Mouse (Mus musculus) liver, embryonic 11.5 days (tissue): Measurements from ENCODE around the gene Rasgrf2. TPM values are rescaled to one million over a fixed set of nuclear protein-coding genes. Genes with fewer than 3 reads are reported as not detected.
A peak's percentile ranks its signal among the peaks of the same experiment; 100 is the strongest.
"Not testable (repeated sequence)": the region's sequence is repeated elsewhere in the genome, so short reads cannot be mapped to it uniquely, and the experiment has no call there.

Source experiments
- ATAC-seq: fragments of 200-750 bp; cut with Nextera tagmentation; replicated peaks from 2 replicates; pipeline ENCODE4 v1.8.0; 2017; ENCODE audit warnings: moderate number of reproducible peaks, mild to moderate bottlenecking, moderate TSS enrichment, moderate library complexity; ENCODE audit not compliant: low FRiP score
- DNase-seq: peaks from one replicate; pipeline ENCODE4 v3.0.0-alpha.2; 2017; ENCODE audit warnings: low spot score
- H3K27ac ChIP-seq: fragments of 300-500 bp; sonication (generic); 2 replicates; pipeline ENCODE4 v1.5.1; 2014; ENCODE audit warnings: mild to moderate bottlenecking, low read depth, low read length, control low read depth
- H3K27me3 ChIP-seq: fragments of 300-500 bp; sonication (generic); replicated peaks from 2 replicates; pipeline ENCODE4 v1.6.1; 2014; ENCODE audit warnings: low read length, mixed read lengths; ENCODE audit not compliant: control insufficient read depth, insufficient read depth
- H3K36me3 ChIP-seq: fragments of 300-500 bp; sonication (generic); 2 replicates; pipeline ENCODE4 v1.6.1; 2014; ENCODE audit warnings: mild to moderate bottlenecking, low read length, moderate library complexity, mixed read lengths; ENCODE audit not compliant: control insufficient read depth, insufficient read depth
- H3K4me1 ChIP-seq: fragments of 300-500 bp; sonication (generic); replicated peaks from 2 replicates; pipeline ENCODE4 v1.6.1; 2014; ENCODE audit warnings: low read length, mixed read lengths; ENCODE audit not compliant: control insufficient read depth, insufficient read depth
- H3K4me2 ChIP-seq: fragments of 300-500 bp; sonication (generic); 2 replicates; pipeline ENCODE4 v1.6.1; 2014; ENCODE audit warnings: mild to moderate bottlenecking, control low read depth, moderate library complexity
- H3K4me3 ChIP-seq: fragments of 300-500 bp; sonication (generic); 2 replicates; pipeline ENCODE4 v1.5.1; 2014; ENCODE audit warnings: low read depth, low read length, control low read depth
- H3K9ac ChIP-seq: fragments of 300-500 bp; sonication (generic); 2 replicates; pipeline ENCODE4 v1.6.1; 2014; ENCODE audit warnings: low read depth, low read length, control low read depth
- H3K9me3 ChIP-seq: fragments of 300-500 bp; sonication (generic); 2 replicates; pipeline ENCODE4 v1.6.1; 2016; ENCODE audit warnings: low read length, inconsistent platforms, mixed read lengths; ENCODE audit not compliant: control insufficient read depth
- WGBS: fragments of 180-500 bp; shearing (Covaris S2); extraction: QIAGEN DNeasy Blood & Tissue Kit; methylation state at CpG from one replicate; pipeline ENCODE4 v1.1.7; 2014; 5-methylcytosine and 5-hydroxymethylcytosine counted together
- polyA plus RNA-seq: library from polyadenylated mRNA; unstranded; fragments of >200 nt; fragmentation: Nextera tagmentation; extraction: Ambion mirVana; gene quantifications from 2 replicates; pipeline ENCODE4 v1.2.1, GENCODE M21; 2014

Gene Rasgrf2
- 0.23 and 0.48 TPM in 2 replicates for polyA plus RNA-seq

DNA sequence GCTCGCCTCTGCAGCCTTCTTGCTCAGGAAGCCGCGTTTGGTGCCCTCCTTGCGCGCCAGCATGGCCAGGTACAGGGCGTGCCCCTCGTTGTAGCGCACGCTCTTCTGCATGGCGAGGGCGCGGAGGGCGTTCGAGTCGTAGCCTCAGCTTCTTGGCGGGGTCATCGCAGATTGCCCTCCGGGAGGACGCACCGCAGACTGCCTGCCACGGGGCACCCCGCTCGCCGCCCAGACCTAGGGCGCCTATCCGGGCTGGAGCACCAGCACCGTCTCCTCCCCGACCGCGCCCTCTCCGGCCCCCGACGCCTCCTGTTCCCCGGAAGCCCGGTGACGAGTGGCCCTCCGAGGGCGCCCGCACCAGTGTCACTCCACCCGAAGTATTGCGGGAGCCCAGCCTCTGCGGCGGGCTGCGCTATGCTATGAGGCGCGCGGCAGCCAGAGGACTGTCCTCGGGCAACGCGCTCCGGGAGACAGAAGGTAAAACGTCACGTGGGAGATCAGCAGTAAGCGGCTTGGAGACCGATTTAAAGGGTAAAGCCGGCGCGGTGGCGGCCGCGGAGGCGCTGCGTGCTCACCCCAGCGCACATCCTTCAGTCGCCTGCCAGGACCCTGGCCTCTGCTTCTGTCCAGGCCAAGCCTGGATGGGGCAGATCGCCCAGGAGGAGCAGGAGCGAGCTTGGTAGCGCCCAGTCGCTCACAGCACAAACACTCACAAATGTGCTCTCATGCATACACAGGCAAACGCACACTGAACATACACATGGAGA lies at the start of gene Rasgrf2:
Rasgrf2 (minus strand) TSS at position 273 of the 767 bp plus-strand sequence.
- Histone ChIP-seq H3K36me3 (no peaks in the 10 kb centered on the region), H3K27ac (no peak within 1 kb of the TSS), H3K4me3 (peak within 1 kb of the TSS; percentile 51), H3K9me3 (no peaks in the 10 kb centered on the region), H3K4me1 (peaks cover 4% of the 10 kb centered on the region; the same call in 1 of the 2 replicates), H3K9ac (no peak within 1 kb of the TSS), H3K4me2 (peak within 1 kb of the TSS; percentile 77), H3K27me3 (peaks cover 20% of the 10 kb centered on the region)
- DNase-seq (peak; percentile 44), ATAC-seq (peak; percentile 70)
- WGBS: 2% methylated on average over 67 of the region's 70 CpGs

DNA sequence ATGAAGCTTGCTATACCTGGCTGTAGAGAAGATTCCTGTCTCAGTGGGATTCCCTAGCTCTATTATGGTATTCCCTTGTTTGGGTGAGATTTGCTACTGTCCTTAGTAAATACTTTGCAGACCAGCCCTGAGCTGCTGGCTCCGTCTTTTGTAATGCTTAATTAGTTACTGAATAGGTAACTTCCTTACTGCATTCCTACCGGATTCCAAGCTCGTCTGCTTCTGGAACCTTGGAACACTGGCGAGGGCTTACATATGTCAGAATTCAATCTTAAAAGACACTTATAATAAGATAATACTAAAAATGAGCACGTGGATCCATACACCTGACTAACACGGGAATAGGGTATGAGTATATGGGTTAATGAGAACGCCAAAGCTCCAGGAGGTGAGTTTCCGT lies 41.2 kb upstream of the Rasgrf2 start:
- not testable (repeated sequence) for H3K27ac ChIP-seq, H3K9me3 ChIP-seq, H3K27me3 ChIP-seq, ATAC-seq, H3K4me1 ChIP-seq, H3K9ac ChIP-seq, H3K36me3 ChIP-seq, H3K4me3 ChIP-seq, DNase-seq, H3K4me2 ChIP-seq
- WGBS: 82% methylated on average over 8 of the region's 8 CpGs

DNA sequence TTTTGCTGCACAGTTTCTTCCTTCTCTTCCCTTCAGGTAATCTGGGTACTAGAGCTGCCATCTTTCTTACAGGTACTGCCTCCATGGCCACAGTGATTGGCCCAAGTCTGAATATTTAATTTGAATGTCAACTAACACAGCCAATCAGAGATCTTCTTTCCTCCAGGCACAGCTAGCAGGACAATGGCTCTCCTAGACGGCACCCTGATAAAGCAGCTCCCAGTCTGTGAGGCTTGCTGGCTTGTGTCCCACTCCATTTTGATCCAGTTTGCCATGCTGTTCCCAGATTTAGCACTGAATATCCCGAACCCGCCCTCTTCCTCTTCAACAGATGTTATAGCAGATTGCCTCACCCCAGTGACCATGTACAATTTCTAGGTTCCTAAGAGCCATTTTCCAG lies 19.1 kb upstream of the Rasgrf2 start:
- Histone ChIP-seq H3K4me2 (no peak overlapping the region), H3K27me3 (no peaks in the 10 kb centered on the region), H3K4me1 (no peaks in the 10 kb centered on the region), H3K4me3 (no peak overlapping the region), H3K9me3 (peaks cover 3% of the 10 kb centered on the region), H3K36me3 (no peaks in the 10 kb centered on the region), H3K27ac (no peak overlapping the region), H3K9ac (no peak overlapping the region)
- no peak for DNase-seq
- ATAC-seq: no peak
- WGBS: 78% methylated on average over 3 of the region's 3 CpGs

DNA sequence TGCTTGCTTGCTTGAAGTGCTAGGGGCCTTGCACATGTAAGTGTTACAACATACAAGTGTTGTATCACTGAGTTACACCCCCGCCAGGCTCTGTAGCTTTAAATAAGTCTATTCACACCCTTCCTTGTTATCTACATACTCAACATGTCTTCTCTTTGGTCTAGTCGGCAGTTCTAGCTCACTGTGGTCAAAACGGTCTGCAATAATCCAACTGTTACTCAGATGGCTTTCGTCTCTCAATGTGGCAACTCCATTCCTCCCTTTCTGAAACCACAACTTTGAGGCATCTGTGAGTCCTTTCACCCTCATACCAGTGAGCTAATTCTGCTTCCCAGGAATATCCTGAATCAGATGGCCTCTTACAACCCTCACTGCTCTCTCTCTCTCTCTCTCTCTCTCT lies 17.4 kb upstream of the Rasgrf2 start:
- WGBS: 66% methylated on average over 4 of the region's 4 CpGs
- no peak overlapping the region for H3K4me3 ChIP-seq
- no peaks in the 10 kb centered on the region for H3K4me1 ChIP-seq
- no peak for DNase-seq
- no peak for ATAC-seq
- no peaks in the 10 kb centered on the region for H3K36me3 ChIP-seq
- no peak overlapping the region for H3K9ac ChIP-seq
- H3K4me2 ChIP-seq: no peak overlapping the region
- no peak overlapping the region for H3K27ac ChIP-seq
- peaks cover 11% of the 10 kb centered on the region for H3K9me3 ChIP-seq
- H3K27me3 ChIP-seq: no peaks in the 10 kb centered on the region

DNA sequence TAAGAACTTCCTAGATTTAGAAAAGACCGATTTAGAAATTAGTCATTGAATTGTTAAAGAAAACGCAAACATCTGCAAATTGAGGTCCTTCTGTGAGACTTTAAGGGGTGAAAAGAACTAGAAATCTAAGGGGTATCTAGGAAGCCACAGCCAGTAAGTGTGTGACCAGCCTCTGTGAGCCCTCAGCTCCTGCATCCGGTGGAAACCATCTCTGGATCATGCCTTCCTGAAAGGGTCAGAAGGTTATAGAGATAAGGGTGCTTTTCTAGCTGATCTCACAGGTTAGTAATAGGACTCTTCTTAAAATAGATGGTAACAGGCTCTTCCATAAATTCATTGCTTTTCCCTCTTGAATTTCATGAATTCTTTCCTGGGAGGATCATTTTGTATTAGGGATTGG lies 3.3 kb upstream of the Rasgrf2 start:
- Histone ChIP-seq H3K4me1 (peaks cover 4% of the 10 kb centered on the region; the same call in 1 of the 2 replicates), H3K4me3 (no peak overlapping the region), H3K36me3 (no peaks in the 10 kb centered on the region), H3K27me3 (peaks cover 20% of the 10 kb centered on the region), H3K9ac (no peak overlapping the region), H3K4me2 (no peak overlapping the region), H3K9me3 (no peaks in the 10 kb centered on the region), H3K27ac (no peak overlapping the region)
- 70% methylated on average over 3 of the region's 3 CpGs for WGBS
- DNase-seq (no peak), ATAC-seq (no peak)

DNA sequence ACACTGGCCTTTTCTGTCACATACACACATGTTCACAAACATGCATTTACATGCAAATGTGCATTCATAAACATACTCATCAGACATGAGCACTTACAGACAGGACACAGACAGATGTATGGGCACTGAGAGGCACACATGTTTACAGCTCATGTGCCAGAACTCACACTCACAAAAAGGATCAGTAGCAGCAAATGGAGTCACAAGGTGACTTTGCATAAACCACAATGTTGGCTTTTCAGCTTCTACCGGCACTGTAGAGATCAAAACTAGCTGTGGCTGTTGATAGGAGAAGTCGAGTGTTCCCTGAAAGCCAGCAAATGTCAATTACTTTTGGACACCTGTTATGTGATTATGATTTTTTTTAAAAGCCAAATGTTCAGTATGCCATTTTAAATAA lies 1.1 kb upstream of the Rasgrf2 start:
- Histone ChIP-seq H3K9ac (no peak overlapping the region), H3K27ac (no peak overlapping the region), H3K27me3 (peaks cover 20% of the 10 kb centered on the region), H3K36me3 (no peaks in the 10 kb centered on the region), H3K4me2 (no peak overlapping the region), H3K9me3 (no peaks in the 10 kb centered on the region), H3K4me1 (peaks cover 4% of the 10 kb centered on the region; the same call in 1 of the 2 replicates), H3K4me3 (no peak overlapping the region)
- WGBS: 42% methylated on average over 2 of the region's 2 CpGs
- ATAC-seq (no peak), DNase-seq (no peak)

DNA sequence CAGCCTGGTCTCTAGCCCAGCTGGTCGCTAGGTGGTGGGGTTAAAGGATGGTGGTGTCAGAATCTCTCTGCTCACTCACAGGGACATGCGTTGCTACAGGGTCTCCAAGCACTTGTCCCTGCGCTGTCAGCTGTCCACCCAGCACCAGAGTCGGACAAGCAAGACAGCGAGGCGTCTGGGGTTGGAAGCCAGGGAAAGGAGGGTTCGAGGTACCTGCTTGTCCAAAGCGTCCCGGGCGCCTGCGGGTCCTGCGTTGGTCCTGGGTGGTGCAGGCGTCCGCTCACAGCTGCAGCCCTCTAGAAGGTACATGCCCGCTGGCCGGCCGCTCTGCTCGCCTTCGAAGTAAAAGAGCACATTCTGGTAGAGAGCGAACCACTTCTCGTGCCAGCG lies 467 bp downstream of the Rasgrf2 start:
- H3K27ac ChIP-seq: no peak overlapping the region
- peak overlapping the region; percentile 77 for H3K4me2 ChIP-seq
- H3K36me3 ChIP-seq: no peaks in the 10 kb centered on the region
- H3K27me3 ChIP-seq: peaks cover 20% of the 10 kb centered on the region
- 16% methylated on average over 22 of the region's 22 CpGs for WGBS
- no peak overlapping the region for H3K9ac ChIP-seq
- ATAC-seq (no peak; the same call in 1 of the 2 replicates), DNase-seq (no peak)
- no peaks in the 10 kb centered on the region for H3K9me3 ChIP-seq
- peak overlapping the region; percentile 51 for H3K4me3 ChIP-seq
- H3K4me1 ChIP-seq: peaks cover 4% of the 10 kb centered on the region; the same call in 1 of the 2 replicates

DNA sequence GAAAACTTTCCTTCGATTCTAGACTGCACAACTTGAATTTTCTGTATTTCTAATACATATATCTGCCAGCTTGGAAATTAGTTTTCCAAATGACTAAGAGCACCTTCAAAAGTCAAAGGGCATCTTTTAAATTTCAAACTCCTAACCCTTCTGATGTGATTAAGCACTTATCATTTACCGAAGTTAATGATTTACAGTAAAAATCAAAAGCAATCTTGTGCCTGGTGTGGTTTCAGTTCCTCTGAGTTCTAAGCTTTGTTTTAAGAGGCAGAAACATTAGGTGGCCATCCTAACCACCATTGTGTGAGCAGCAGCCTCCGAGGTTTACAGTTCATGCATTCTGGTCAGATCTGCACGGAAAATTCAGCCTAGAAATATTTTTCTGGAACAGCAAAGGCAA lies 1.6 kb downstream of the Rasgrf2 start:
- 65% methylated on average over 4 of the region's 4 CpGs for WGBS
- H3K4me2 ChIP-seq: no peak overlapping the region

DNA sequence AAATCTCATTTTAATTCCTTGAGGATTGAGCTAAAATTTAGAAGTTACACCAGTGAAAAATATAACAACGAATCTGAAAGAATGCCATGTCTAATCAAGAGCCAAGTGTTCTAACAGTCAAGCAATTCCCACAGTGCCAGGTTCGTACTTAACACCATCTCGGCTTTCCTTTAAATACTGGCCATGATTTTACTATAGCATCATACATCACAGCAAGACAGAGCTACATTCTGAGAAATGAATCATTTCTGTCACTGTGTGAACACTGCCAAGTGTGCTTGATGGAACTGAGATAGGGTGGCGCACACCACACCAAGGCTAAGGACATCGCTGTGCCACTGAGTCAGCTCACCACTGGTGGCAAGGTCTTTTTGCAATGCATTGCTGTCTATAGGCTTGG lies 5.6 kb downstream of the Rasgrf2 start:
- ATAC-seq (no peak), DNase-seq (no peak)
- no peak overlapping the region for H3K9ac ChIP-seq
- no peak overlapping the region for H3K27ac ChIP-seq
- WGBS: 85% methylated on average over 5 of the region's 5 CpGs
- no peak overlapping the region for H3K4me3 ChIP-seq
- no peaks in the 10 kb centered on the region; the same call in 1 of the 2 replicates for H3K4me1 ChIP-seq
- H3K9me3 ChIP-seq: no peaks in the 10 kb centered on the region
- H3K27me3 ChIP-seq: peaks cover 4% of the 10 kb centered on the region
- no peak overlapping the region for H3K4me2 ChIP-seq
- no peaks in the 10 kb centered on the region for H3K36me3 ChIP-seq

More for the DNA sequence above, 1.6 kb downstream of the Rasgrf2 start:
- DNase-seq: no peak
- Histone ChIP-seq H3K36me3 (no peaks in the 10 kb centered on the region), H3K4me1 (peaks cover 4% of the 10 kb centered on the region; the same call in 1 of the 2 replicates), H3K9me3 (no peaks in the 10 kb centered on the region), H3K4me3 (no peak overlapping the region), H3K9ac (no peak overlapping the region), H3K27me3 (peaks cover 20% of the 10 kb centered on the region), H3K27ac (no peak overlapping the region)
- no peak for ATAC-seq
